Mouse (Mus musculus) brain, embryonic 18.5 days (tissue): ENCODE measurements at regions not wholly inside any gene's neighbourhood (a gene's known extent, or its start where the extent isn't known, plus 50 kb on each side); places are given as distances from the start of the nearest gene placed in this dataset.
"Not testable (repeated sequence)": the region's sequence is repeated elsewhere in the genome, so short reads cannot be mapped to it uniquely, and the experiment has no call there.

ENCODE experiments used
- DNase-seq: peaks from one replicate; pipeline ENCODE4 v3.0.0-alpha.2; 2012; ENCODE audit warnings: low read depth, low spot score

GRCm38 (mm10) chr3:31603237-31603636 lies 293.1 kb upstream of the Slc7a14 start:
- peak; percentile 60 for DNase-seq

GRCm38 (mm10) chr3:31596581-31596980 lies 286.4 kb upstream of the Slc7a14 start:
- DNase-seq = not testable (repeated sequence)

GRCm38 (mm10) chr3:31585971-31586370 lies 275.8 kb upstream of the Slc7a14 start:
- DNase-seq = no peak

GRCm38 (mm10) chr3:31573849-31574248 lies 263.7 kb upstream of the Slc7a14 start:
- DNase-seq = no peak
